Mouse (Mus musculus) liver, adult 2 months (tissue): ENCODE measurements at regions not wholly inside any gene's neighbourhood (a gene's known extent, or its start where the extent isn't known, plus 50 kb on each side); places are given as distances from the start of the nearest gene placed in this dataset.

Experiments used
- CTCF ChIP-seq: fragments of 200-500 bp; IDR thresholded peaks from 2 replicates; pipeline ENCODE4 v1.5.1; 2011; ENCODE audit warnings: low read depth, low read length, control low read depth
- POLR2A ChIP-seq: fragments of 200-500 bp; IDR thresholded peaks from 2 replicates; pipeline ENCODE4 v1.6.1; 2011; ENCODE audit warnings: low read length, control low read depth; ENCODE audit not compliant: insufficient read depth; ENCODE audit errors: extremely low read depth

DNA sequence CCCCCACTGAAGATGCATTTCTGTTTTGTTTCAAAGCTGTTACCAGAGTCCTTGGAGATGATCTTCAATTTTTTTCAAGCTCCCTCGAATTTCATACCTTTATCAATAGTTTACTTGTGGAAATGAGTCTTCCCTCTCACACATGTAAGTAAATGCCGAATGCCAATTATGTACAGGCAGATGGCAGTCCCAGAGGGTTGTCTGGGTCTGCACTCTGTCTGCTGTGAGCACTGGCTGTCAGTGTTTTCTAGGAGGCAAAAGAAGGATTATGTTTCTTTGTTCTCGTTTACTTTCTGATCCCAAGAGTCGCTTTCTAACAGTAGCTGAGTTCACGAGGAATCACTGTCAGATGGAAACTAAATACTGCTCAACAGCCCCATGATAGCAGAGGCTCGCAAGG, 491.5 kb downstream of the 1700129C05Rik start:
- TF ChIP-seq CTCF = no peak
- TF ChIP-seq POLR2A = no peak
